Mouse (Mus musculus): ENCODE data around the gene Prelid3b. TPM values are rescaled to one million over a fixed set of nuclear protein-coding genes. Genes with fewer than 3 reads are reported as not detected.

Gene Prelid3b
- total RNA-seq (2023) = 10 to 100 TPM; 46.7 to 58.8 TPM

DNA sequence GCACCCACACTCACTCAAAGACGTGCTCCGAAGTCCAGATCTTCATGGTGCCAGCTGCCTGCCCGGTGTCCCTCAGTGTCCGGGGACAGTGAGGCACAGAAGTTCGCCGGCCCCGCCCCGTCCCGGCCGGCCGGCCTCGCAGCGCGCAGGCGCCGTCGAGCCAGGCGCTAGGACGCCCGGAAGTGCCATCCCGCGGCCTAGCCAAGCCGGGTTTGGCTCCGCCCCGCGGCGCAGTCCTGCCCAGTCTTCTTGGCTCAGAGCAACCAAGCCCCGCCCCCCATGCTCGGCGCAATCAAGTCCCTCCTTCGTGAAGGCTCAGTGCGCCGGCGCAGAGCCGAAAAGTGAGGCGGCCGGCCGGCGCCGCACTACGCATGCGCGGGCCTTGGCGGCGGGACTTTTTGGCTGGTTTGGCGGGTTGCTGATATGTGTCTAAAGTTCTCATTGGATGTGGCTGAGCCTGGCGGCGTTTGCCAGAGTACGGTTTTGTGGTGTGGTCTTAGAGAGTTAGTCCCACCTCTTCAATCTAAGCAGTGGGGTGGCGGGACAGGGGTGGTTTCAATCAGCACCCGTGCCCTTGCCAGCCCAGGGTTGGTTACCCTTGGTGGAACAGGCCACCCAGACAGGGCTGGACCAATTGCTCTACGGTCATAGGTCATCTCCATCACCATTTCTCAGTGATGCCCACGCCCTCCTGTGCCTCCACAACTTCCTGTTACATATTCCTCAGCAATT lies at the start of gene Prelid3b:
Prelid3b (minus strand) TSS at position 264 of the 732 bp plus-strand sequence.

DNA sequence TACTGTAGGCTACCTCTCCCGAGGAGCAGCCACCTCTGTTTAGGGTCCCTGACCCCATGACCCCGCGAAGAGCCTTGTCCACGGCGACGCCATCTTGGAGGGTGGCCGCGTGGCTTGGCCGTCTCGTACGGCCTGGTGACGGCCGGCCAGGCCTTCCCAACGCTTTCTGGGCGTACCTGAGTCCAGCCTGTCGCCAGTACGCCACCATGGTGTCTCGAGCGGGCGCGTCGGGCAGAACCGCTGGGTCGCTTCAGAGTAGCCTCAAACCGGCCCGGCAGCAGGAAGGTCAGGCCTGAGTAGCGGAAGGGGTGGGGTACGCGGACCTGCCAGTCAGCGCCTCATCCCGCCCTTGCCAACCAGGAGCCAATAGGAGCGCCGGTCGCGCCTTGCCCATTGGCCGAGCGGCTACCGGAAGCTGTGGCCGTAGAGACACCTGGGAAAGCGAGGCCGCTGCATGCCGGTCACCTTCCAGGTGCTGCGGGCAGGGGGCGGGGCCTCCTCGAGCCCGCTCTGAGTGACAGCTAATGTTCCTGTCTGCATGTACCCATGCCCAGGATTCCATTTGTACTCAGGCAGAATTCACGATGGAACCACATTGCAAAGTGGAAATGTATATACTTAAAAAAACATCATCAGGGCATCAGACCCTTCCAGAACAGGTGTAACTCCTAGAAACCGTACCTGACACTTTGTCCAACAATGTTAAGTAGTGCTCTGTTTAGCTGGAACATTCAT lies 8.9 kb downstream of the Prelid3b start, which contains the start of gene Atp5e:
Atp5e (minus strand) TSS at position 317 of the 735 bp plus-strand sequence.

GRCm38 (mm10) chr2:174450353-174450752 lies 22.5 kb downstream of the Prelid3b start, which contains the start of gene Tubb1:
TSS of gene Tubb1 (plus strand) at chr2:174450695.

DNA sequence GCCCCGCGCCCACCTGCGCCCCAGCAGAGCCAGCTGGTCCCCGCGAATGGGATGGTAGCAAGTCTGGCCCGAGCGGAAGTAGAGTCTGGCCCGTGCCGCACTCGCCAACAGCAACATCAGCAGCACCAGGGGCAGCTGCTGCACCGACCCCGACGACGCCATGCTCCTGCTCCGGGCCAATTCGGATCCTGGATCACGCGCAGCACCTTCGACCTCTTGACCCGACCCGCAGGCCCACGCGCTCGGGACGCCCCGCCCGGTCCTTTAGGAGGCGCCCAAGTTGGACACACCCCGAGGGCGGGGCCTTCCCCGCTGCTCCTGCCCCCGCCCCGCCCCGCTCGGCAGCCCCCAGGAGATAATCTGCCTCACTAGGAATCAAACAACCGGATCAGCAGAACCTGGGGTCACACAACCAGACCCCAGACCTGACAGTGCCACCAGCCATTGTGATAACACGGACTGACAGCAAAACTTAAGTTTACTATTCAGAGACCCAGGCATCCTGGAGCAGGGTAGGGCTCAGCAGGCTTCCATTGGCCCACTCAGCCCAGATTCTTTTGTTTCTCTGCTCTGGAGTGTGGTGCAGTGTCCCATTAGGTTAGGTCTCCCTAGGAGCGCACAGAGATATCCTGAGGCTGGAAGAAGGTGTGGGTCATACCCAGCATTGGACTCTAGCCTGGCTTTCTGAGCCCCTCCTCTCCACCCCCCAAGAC lies 34.0 kb downstream of the Prelid3b start, which contains the start of gene Ctsz:
Ctsz (minus strand) TSS at position 303 of the 713 bp plus-strand sequence.

GRCm38 (mm10) chr2:174415731-174416310 lies 57.1 kb downstream of the Prelid3b start, which contains the start of gene Nelfcd:
TSS of gene Nelfcd (plus strand) at chr2:174415804.

Other genes with a start within 250 kb of the Prelid3b start
- 100 to 1,000 TPM; 711 to 727 TPM for gene Gnas, start 188.8 kb downstream of the Prelid3b start, total RNA-seq (2023)
- gene Gm20721, start 126.4 kb downstream of the Prelid3b start, total RNA-seq (2023) = 1 to 10 TPM in 1 of 2 experiments, under 1 TPM in 1; 0.84 to 1.1 TPM
- gene Nelfcd, start 57.3 kb downstream of the Prelid3b start, total RNA-seq (2023) = 10 to 100 TPM; 67.8 to 69.6 TPM
- gene Ctsz, start 34.0 kb downstream of the Prelid3b start, total RNA-seq (2023) = 100 to 1,000 TPM; 223 to 229 TPM
- under 1 TPM; 0.53 to 0.90 TPM for gene Tubb1, start 22.4 kb downstream of the Prelid3b start, total RNA-seq (2023)
- gene Atp5e, start 9.0 kb downstream of the Prelid3b start, total RNA-seq (2023) = 100 to 1,000 TPM; 230 to 262 TPM
- gene Zfp831, start 170.5 kb upstream of the Prelid3b start, total RNA-seq (2023) = 10 to 100 TPM; 62.2 to 65.4 TPM